Mouse (Mus musculus) left cerebral cortex, postnatal 25 days (tissue): ENCODE results near the gene H1foo. TPM values are rescaled to one million over a fixed set of nuclear protein-coding genes. Genes with fewer than 3 reads are reported as not detected.

Experiments
- DNase-seq, 2 experiments: peaks; one replicate each; pipeline ENCODE4 v3.0.0; 2022; ENCODE audit warnings: low spot score in 2 of 2, mixed read lengths in 1 of 2
- intact Hi-C: fragments of 180-260 bp; cut with DNase I; formaldehyde crosslinking; loops from one replicate; pipeline ENCODE4 v1.15.1; 2025
- total RNA-seq, 2 experiments: library from RNA; stranded (reverse); gene quantifications; 2 replicates each; pipeline ENCODE4 v1.2.3; 2021

Gene H1foo
- total RNA-seq, 2 experiments from 2014 or later, result not detected

DNA sequence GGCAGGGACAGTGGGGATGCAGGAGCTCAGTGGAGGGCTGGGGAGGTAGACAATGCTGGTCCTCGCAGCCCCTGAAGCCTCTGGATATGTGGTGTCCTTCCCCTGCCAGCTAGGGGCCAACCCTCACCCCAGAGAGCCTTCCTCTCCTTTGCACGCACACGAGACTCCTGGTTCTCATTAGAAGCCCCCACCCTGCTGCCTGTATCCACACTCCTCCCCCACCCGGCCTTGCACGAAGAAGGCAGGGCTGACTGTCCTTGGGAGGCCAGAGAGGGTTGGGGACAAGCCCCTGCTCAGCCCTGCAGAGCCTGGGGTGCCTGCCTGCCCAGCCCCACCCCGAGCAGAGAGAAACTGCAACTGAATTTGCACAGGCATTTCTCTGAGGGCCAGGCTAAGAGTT is 12.9 kb downstream of the H1foo start:
- intact Hi-C loops, result no loop called here
- no peak for DNase-seq

DNA sequence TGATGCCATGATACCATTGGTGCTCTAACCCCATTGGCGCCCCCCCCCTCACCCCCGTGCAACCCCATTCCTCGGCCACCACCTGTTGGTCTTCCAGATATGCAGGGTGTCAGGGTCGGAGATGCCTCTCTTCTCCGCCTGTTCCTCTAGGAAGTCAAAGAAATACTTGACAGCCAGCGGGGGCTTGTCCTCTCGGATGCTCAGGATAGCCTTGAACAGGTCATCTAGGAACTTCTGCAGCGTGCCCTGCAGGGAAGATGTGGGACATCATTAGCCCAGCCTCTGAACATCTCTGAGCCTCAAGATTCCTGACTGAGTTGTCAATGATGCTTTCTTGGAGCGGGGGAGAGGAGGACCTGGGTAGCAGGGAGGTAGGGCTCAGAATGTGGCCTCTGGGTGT is 13.7 kb downstream of the H1foo start:
- intact Hi-C loops, result no loop called here
- DNase-seq, result no peak

DNA sequence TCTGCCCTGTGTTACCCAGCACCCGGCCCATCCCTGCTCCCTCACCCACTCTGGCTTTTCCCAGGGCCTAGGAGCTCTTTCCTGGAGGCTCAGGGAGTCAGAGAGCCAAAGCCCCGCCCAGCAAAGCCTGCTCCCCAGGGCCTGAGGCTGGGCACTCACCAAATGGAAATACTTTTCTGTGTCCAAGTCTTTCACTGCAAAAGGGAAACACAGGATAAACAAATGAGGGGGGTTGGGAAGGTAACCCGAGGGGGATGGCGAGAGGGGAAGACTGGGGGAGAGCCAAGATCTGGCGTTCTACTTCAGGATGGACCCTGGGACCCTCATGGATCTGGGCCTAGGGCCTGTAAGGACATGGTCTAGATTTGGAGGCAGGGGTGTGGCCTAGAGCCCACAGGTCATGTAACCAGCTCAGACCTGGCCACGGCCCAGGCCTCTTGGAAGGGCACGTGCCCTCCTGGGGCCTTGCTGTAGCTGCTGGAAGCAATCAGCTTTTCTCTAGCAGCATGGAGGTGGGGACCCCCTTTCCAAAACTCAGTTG is 14.5 kb downstream of the H1foo start:
- no peak for DNase-seq
- intact Hi-C loops, result no loop called here

DNA sequence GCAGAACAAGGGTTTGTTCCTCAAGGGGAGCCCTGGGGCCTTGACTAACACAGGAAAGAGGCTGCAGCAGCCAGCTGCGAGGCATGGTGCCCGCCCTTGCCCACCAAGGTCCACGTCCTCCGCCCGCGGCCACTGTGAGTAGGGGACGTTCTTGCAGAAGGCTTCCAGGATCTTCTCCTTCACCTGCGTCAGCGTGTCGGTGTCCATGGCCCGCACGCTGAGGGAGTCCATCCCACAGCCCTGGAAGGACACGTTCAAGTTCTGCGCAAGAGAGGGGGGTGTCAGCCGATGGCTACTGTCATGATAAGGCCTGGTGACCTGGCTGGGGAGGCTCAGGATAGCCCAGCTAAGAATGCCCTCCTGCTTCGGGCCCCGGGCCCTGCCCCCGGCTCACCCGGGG is 15.6 kb downstream of the H1foo start:
- intact Hi-C loops, result no loop called here
- no peak for DNase-seq

DNA sequence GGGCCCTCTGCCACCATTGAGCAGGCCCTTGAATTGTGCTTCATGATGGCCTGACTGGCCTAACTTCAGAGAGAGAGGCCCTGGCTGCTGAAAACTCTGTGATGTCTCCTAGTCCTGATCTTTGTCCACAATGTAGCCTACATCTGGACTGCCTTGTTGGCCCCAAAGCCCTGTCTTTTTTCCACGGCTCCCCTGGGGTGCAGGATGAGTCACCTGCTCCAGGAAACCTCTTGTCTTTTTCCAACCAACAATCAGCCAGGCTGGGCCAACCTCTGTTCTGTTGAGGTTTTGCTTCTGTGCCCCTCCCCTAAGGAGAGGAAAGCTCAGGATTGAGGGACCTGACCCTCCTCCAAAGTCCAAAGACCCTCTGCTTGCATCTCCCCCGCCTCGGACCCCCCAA is 17.0 kb downstream of the H1foo start:
- intact Hi-C loops, result no loop called here
- no peak for DNase-seq

DNA sequence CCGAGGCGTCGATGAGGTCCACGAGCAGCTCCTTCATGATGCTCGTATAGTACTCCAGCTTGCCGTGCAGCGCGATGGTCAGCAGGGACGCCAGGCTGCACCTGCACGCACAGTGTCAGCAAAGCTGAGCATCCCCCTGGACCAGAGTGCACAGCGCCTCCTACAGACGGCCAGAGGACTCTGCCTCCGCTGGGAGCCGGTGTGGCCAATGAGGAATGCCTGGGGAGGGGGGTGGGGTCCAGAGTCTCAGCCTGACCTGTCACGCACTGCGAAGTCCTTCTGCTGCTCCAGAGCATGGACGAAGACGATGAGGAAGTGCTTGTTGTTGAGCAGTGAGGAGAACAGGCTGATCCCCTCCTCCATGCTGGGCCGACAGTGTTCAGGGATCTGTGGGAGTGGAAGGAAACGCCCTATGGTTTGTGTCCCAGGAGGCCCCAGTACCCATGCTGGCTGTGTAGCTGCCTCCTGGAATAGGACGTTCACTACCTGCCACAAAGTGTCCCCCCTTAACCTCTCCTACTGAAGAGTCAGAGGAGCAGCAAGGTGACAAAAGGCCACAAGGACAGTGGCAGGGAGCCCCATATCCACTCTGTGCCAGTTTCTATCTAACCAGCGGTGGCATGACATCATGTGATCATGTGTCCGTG is 17.8 kb downstream of the H1foo start:
- no peak for DNase-seq
- intact Hi-C loops, result no loop called here

DNA sequence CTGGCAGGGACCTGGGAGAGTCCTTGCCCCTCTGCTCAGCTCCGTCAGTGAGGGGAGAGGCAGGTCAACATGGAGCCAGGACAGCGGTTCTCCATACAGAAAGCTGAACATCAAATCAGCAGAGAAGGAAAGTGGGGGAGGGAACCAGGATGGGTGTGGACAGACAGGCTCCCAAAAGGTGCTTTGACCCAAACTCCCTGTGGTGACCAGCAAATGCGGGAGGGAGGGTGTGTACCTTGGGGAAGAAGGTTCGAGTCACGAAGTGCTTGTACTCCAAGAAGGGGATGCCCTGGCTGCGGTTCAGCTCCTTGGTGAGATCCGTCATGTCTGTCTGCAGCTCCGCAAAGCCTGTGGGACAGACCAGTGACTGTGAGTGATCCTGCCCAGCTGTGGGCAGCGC is 18.9 kb downstream of the H1foo start:
- DNase-seq, result no peak
- intact Hi-C loops, result no loop called here

DNA sequence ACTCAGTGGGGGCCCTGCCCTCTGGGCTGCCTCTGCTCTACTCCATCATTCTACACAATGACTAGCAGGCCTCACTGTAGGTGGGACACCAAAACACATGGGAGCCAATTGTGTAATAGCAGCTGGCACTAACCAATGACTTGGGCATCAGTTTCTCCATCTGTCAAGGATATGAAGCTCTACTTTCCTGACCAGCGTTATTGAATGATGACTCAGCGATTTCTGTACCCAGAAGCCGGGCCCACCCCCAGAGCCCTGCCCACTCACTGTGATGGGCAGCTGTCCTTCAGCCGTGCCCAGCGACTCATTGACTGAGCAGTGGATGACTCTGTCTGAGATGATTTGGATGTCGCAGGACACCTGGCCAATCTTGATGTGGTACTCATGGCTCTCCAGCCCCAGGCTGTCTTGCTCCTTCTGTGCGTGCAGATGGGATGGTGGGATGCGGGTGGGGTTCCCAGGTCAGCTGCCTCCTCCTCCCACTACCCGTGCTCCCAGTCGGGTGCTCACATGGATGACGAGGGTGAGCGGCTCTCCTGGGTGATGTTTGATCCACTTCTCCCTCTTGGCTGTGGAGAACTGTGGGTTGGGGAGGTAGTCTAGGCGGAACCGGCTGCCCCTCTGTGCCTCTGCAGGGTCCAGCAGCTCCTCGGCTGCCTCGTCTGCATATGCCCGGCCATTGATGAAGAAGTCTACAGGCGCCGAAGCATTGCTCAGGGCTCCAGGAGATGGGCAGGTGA is 21.7 kb downstream of the H1foo start:
- DNase-seq, result no peak
- intact Hi-C loops, result no loop called here

DNA sequence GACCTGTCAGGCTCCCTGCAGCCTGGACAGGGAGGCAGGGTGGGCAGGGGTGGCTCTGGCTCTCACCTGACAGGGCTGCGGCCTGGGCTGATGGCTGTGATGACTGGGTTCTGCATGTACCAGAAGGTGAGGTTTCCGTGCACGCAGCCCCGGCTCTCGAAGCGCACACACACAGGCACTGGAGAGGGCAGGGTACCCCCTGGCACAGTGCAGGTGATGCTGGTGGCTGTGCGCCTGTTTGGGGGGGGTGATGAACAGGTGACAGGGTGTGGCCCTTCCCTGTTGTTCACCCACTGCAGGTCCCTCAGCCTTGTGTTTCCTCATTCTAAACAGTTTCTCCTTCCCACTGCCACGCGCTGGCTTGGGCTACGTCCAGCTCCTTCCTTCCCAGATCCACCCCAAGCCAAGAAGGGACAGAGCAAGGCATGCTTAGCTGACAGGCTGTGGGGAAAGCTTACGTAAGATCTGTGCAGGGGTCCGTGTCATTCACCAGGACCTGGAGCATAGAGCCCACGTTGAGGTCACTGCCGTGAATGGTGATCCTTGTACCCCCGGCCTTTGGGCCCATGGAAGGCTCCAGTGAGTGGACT is 22.6 kb downstream of the H1foo start:
- intact Hi-C loops, result no loop called here

DNA sequence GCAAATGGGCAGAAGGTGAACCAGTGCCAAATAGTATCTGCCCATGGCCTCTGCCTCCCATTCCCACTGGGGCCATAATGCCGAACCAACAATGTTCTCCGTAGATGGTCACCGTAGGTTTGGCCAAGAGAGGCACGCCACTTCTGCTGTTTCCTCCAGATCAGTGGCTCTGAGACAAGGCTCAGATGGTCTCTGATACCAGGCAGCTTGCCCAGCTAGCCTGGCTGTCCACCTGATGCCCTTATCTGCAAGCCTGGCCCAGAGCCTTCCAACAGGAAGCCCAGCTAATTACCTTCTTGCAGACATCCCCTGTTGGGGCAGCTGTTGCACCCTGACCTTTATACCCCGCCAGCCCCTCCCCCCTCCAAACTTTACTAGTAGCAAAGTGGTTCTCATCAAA is 23.3 kb downstream of the H1foo start:
- intact Hi-C loops, result no loop called here
- DNase-seq, result no peak

More for the DNA sequence above, 22.6 kb downstream of the H1foo start:
- DNase-seq, result no peak

DNA sequence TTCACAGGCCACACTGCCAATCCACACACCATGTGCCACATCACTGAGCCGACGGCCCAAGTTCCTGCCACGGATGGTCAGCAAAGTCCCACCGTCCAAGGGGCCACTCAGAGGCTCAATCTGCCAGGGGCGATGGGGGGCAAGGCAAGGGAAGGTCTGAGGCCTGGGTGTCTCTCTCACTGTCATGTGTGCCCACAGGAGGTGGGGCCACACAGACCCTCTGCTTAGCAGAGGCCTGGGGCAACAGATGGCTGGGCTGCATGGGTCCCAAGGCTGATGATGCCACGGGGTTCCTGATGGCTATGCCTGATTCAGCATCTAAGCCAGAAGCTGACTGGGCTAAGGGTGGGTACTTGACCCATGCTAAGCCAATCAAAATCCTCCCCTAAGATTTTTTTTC is 24.0 kb downstream of the H1foo start:
- no peak for DNase-seq
- intact Hi-C loops, result no loop called here

DNA sequence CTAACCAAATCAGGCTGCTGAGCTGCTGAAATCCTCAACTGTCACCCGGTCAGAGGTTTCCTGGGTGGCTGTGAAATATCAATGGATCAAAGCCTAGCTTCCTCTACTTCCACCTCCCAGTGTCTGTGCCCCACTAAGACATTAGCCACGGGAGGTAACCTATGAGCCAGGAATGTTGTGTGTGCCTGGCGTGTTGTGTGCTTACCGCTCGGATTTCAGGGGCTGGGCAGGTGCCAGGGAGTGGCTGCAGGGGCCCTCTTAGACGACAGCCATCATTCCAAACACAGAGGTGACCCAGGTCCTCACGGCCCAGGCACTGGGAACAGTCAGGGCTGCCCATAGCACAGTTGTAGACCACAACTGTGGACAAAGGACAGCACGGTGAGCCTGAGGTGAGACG is 24.4 kb downstream of the H1foo start:
- no peak for DNase-seq
- intact Hi-C loops, result no loop called here

DNA sequence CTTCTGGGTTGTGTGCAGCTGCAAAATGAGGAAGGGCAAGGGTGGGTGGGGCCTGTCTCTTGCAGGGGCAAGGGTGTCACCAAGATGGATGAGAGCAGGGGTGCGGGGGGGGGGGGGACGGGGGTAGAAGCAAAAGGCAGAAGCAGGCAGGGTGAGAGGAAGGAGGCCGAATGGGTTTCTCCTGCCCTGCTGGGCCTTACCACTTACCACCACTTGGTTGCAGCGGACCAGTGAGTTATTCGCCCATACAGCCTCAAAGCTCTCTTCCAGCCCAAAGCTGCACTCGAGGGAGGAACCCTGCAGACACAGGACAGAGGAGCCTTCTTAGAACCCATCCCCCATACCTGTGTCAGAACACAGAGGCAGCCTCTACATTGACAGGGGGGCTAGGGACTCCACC is 25.2 kb downstream of the H1foo start:
- no peak for DNase-seq
- intact Hi-C loops, result no loop called here

DNA sequence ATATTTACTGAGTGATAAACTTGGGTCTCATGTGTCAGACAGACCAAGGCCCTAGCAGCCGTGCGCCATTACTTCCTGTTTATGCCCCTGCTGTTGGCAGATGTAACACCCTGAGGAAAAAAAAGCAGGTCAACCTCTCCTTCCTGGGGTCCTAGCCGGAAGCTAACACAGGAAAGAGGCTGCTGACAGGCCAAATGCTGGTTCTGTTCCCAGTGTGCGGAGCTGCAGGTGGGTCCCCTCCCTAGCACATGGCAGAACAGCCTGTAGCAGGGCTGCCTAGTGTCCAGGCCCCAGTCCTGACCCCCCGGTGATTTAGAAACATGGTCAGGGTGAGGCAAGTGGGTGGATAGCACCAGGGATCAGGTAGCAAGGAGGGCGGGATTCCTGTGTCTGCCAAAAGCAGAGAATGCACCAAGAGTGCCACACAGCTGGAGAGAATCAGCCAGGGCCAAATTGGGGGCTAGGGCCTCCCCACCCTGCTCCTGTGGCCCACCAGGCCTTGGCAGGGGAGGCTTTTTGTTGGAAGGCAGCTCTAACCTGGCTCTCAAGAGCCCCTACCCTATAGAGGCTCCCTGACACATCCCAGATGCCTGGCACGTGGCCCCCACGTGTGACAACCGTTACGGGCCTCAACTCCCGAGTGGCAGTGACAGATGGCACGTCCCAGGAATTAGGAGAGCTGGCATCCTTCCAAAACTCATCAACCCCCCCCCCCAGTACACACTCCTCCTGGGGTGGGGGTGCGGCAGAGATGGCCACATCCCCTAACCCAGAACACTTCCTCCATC is 26.7 kb downstream of the H1foo start:
- intact Hi-C loops, result no loop called here
- no peak for DNase-seq

DNA sequence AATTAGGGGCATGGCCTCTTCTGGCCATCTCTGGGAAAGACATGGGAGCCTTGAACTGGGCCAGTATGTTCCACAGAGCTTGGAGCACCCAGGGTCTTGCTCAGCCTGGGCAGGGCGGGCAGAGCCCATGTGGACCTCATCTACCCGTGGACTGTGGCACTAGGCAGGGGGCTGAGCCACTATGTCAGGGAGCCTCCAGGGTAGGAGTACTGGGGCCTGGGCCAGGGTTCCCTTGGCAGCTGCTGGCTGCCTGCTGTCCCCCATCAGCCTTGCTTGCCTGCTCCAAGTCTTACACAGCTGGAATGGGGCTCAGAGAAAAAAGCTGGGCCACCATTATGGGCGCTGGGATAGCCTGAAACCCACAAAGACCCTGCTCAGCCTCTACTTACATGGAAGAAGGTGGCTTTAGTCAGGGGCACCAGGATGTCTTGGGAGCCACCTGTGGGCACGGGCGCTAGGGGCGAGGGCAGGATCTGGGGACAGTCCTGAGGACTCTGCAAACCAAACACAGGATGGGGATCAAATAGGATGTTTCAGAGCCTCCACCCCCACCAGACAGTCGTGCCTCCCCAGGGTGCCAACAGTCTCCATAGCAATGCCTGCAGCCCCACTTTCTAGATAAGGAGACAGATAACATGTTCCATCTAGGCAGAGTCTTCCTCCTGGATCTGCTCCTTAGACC is 27.5 kb downstream of the H1foo start:
- intact Hi-C loops, result no loop called here

DNA sequence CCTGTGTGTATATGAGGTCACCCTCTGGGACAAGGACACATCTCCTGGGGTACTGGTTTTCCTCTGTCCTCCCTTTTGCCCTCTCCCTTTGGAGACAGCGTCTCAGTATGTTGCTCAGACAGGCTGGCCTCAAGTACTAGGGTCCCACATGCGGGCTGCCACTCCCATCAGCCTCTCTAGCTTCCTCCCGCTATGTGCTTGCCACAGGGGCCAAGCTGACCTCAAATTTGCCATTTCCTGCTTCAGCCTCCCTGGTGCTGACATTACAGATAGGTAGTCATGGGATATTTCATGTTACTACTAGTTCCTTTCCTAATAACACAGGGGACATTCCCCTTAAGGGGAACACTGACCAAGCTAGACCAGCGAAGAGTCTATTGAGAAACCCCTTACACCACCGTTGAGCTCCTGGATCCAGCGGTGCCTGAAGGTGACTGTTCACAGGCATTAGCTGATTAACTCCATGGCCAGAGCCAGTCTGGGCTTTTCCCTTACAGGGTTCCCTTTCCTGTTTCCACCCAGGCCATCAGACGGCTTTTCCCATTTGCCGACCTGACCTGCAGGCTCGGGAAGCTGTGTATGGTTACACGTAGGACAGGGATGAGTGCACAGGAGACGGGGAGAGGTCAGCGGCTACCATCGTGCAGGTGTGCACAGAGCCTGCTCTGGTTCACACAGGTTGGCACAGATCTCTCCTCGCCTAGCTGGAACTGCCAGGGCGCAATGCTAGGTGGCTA is 28.6 kb downstream of the H1foo start:
- intact Hi-C loops, result no loop called here
- no peak for DNase-seq

More for the DNA sequence above, 27.5 kb downstream of the H1foo start:
- no peak for DNase-seq

DNA sequence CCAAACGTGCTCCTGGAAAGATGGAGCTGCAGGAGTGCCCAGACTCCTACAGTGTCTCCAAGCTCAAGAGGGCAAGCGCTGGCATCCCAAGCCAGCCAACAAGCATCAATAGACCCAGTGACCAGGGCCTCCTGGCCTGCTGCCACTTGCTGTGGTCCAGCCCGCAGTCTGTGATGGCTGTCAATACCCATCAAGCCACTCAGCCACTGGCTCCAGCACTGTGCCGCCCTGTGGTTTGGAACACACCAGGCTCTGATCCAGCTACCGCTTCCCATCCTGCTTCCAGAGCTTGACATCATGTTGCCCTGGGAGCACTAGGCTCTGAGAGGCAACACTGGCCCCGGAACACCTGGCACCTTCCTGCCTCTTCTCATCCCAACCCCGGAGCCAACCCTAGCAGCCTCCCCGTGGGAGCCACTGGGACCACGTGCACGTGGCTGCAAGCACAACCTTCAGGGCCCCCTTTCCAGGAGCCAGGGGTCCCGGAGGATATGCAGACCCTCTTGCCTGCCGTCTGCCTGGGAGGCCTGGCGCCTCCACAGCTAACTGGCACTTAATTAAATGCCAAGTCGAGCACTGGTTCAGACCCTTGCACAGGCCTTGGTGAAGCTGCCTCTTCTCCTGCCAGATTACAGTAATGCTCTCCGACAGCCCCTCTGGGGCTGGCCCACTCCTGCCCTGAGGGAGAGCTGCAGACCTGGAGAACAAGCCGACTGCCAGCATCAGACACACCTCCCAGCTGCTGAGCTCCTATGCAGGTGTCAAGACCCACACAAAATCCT is 29.3 kb downstream of the H1foo start:
- intact Hi-C loops, result no loop called here
- DNase-seq, result no peak

DNA sequence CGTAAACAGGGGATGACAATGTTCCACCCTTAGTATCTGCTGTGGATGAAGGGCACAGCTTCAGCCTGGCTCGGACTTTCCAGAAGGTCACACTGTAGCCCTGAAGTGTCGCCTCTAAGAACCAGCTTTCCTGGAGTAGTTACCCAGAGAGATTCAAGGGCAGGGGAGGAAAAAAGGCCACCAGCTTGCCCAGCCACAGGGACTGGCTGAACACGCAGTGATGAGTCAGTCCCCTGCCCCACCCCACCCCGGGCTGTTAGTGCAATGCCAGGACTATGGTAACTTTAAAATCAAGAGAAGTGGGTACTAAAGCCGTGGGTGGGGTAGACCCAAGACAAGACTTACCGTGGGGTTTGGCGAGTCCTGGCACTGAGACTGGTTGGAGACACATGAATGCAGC is 30.9 kb downstream of the H1foo start:
- no peak for DNase-seq
- intact Hi-C loops, result no loop called here
